Mouse (Mus musculus) erythroblast, embryonic 14.5 days (primary cell): ENCODE measurements at regions not wholly inside any gene's neighbourhood (a gene's known extent, or its start where the extent isn't known, plus 50 kb on each side); places are given as distances from the start of the nearest gene placed in this dataset.

Source experiments
- GATA1 ChIP-seq: IDR thresholded peaks from 2 replicates; pipeline ENCODE4 v1.6.1; 2012; ENCODE audit warnings: low read length, inconsistent platforms, mixed read lengths
- TAL1 ChIP-seq: IDR thresholded peaks from 3 replicates; pipeline ENCODE4 v1.6.1; 2012; ENCODE audit warnings: low read length, inconsistent platforms, mixed read lengths

DNA sequence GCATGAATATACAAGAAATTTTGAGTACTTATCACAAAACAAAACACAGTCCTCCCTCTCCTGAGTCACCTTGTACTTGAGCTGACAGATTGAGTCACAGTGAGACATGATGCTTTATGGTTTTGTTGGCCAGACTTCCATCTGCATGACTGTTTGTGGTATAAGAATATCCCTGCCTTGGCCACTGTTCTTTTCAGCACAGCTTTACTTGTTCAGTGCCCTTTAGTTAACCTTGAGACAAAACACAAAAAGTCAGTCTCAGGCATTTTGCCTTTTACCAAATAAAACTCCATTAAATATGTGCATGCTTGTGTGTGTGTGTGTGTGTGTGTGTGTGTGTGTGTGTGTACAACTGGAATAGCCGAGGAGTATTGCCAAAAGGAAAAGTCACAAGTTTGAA, 732.8 kb upstream of the Cited2 start:
- no peak for TF ChIP-seq GATA1
- TF ChIP-seq TAL1 = no peak
